Mouse (Mus musculus): Measurements from ENCODE around the gene Rbfox3.
"Not testable (repeated sequence)": the region's sequence is repeated elsewhere in the genome, so short reads cannot be mapped to it uniquely, and the experiment has no call there.

The Rbfox3 gene

DNA sequence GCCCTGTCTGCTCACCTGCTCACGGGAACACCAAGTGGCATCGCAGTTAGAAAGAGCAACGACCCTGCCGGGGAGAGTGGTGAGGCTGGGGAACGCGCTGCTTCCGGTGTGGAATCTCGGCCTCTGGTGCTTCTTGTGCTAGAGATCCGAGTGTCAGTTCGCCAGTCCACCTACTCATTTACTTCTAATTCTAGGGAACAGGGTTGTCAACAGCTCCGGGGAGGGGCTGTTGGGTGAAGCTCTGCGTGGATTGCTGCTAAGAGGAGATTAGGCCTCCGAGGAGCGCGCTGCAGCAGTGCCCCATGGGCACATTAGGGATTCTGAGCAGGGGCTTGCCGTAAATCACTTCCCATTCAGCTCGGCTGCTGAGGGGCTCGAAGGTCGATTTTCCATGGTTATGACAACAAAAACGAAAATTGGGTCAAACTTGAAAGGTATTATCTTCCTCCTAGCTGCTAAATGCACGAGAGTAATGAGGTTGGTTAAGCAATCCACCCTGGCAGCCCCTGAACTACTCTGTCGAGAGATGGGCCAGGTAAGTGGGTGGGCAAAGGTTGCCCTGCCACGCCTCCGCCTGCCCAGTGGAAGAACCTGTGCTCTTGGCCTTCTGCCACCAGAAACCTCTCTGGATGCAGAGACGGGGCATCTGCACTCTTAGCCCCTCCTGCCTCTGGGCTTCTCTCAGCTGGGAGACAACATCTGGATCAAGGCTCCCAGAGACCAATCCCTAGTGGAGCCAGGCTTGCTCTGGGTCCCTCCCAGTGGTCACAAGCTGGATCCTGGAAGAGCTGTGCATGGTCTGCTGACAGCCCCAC, 85.9 kb downstream of the Rbfox3 start:
- DNase-seq (ENCODE audit: low spot score in 2 of 2), result no peak

DNA sequence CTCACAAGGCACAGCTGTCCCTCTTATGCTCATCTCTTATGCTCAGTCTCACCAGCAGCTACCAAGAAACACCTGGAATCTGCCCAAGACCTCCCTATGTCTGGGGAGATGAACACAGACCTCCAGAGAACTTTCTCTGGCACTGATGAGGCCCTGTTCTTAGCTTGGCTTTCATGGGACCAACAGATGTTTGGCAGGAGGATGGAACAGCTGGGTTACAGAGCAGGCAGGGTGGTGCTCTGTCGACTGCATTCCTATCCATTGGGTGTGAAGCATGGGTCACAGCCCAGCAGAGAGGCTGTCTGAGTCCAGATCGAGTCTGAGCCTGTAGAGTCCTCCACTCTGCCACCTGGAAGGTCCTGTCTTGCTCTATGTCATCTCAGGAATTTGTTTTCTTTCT, 90.0 kb downstream of the Rbfox3 start:
- DNase-seq (ENCODE audit: low spot score in 2 of 2), result no peak

- no peak for DNase-seq (ENCODE audit: low spot score in 2 of 2)
Measured at GRCm38 (mm10) chr11:118818528-118818927, 92.9 kb downstream of the Rbfox3 start.

DNA sequence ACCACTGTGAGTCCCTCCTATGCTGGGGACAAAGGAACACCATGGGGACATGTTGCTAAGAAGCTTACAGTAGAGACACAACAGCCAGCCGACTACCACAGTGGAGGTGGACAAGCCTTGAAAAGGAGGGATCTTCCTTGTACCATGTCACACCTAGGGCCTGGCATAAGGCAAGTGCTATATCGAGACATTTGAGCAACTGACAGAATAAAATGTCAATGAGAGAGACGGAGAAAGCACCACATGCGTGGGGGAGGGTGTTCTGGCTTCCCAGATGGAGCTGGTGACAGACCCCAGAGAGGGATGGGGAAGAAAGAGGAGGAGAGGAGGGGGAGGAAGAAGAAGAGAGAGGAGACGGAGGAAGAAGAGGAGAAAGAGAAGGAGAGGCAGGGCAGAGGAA, 96.3 kb downstream of the Rbfox3 start:
- no peak for DNase-seq (ENCODE audit: low spot score in 2 of 2)

DNA sequence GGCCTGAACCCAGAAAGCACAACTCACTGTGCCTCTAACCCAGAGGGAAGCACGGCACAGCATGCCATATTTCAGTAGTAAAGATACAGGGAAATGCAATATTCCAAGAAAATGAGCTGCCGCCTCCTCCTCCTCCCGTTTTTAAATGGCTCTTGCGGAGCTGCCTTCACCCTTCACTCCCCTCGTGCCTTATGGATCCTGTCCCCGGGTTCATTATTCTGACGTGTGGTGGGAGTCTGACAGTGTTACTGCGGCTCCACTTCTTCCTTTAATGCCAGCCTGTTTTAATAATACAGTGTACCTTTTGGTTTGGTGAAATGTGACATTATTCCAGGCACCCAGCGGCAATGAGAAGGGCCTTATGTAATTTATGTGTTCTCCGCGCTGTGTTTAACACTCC, 97.5 kb downstream of the Rbfox3 start:
- no peak for DNase-seq (ENCODE audit: low spot score in 2 of 2)

GRCm38 (mm10) chr11:118811404-118811803, 100.0 kb downstream of the Rbfox3 start:
- DNase-seq (ENCODE audit: low spot score in 2 of 2), result no peak

DNA sequence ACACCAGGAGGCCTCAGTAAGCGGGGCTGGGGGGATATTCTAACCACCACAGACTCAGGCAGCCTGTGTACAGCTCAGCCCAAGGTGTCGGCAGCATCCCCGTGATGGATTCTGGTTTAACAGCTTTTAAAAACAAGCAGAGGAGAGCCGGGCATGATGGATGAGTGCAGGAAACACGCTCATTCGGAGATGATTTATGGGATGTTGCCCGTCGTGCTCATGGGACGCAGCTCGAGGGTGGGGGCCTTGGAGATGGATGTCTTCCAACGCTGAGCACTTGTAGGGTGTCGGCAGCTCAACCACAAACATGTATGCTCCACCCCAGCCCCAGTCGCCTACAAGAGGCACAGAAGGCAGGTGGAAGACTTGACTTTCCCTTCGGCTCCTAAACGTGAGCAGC, 103.9 kb downstream of the Rbfox3 start:
- DNase-seq (ENCODE audit: low spot score in 2 of 2), result no peak

DNA sequence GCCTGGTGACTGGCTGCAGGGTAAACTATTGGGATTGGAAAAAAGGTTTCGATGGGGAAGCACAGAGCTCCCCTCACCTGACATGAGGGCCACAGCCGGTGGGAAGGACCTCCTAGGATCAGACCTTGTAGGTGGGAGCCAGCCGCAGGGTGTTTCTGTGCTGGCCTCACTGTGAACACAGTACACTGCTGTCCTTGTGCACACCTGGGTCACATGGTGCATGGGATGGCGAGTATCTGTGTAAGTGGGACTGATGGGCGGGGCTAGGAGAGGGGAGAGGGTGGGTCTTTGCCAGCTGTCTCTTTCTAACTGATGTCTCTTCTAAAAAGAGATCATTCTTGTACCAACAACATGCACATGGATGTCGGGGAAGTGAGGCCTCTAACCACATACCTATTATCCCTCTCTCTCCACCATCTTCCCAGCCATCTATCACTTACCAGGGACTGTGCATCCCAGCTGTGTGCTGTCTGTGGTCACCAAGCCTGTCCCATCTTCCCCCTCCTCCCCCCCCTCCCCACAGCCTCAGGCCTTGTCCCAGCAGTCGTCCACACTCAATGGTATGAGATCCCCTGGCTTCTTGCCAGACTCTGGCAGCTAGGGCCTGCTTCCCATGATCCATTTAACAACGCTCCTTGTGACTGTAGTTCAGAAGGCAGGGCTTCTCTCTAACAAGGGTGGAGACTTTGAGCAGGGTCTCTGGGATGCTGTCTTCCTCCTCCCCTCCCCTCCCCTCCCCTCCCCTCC, 116.4 kb downstream of the Rbfox3 start:
- no peak for DNase-seq (ENCODE audit: low spot score in 2 of 2)

- no peak for DNase-seq (ENCODE audit: low spot score in 2 of 2)
Measured at GRCm38 (mm10) chr11:118793639-118794021, 117.8 kb downstream of the Rbfox3 start.

DNA sequence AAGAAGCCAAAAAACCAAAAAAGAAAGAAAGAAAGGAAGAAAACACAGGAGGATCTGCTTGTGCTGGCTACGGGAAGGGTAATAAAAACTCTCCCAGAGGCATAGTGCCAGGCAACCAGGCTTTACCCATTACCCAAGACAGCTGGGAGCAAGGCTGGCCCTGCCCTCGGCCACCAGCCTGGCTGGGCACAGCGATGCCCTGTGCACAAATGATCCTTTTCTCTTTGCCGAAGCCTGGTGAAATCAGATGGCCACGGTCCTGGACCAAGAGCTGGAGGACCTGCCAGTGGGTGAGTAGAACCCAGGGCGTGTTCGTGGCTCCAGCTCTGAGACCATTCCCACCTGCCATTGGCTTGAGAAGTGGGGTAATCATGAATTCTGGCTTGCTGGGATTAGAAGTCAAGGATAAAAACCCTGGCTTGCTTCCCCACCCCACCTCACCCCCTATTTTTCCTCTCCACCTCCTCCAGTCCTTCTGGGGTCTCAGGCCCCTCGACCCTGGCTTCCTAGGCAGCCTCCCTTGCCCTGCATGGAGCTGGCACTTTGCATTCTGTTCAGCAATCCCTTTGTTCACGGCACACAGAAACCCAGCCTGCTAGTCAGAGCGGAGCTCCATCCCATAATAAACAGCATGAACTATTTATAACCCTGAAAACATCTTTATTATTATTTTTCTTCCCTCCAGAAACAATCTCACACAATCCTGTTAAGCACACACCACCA, 118.3 kb downstream of the Rbfox3 start:
- DNase-seq (ENCODE audit: low spot score in 2 of 2), result no peak

GRCm38 (mm10) chr11:118792163-118792915, 119.1 kb downstream of the Rbfox3 start:
- no peak for DNase-seq (ENCODE audit: low spot score in 2 of 2)

DNA sequence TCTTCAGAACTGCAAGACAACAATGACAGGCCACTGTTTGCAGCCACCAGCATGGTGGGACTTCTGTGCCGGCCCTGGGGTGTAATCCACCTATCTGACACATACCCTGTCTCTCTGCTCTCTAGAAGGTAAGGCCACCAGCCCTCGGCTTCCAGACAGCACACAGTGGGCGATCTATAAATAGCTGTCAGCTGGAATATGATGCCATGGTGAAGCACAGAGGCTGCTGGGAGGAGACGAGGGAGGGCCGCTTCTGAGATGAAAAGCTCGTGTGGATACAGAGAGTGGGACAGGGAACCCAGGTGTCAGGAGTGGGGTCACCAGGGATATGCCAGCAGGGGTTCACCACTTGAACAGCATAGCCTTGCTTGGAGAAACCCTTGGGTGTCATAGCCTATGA, 120.0 kb downstream of the Rbfox3 start:
- DNase-seq (ENCODE audit: low spot score in 2 of 2), result no peak

GRCm38 (mm10) chr11:118788091-118788490, 123.3 kb downstream of the Rbfox3 start:
- no peak for DNase-seq (ENCODE audit: low spot score in 2 of 2)

- no peak for DNase-seq (ENCODE audit: low spot score in 2 of 2)
Measured at GRCm38 (mm10) chr11:118782677-118783076, 128.7 kb downstream of the Rbfox3 start.

DNA sequence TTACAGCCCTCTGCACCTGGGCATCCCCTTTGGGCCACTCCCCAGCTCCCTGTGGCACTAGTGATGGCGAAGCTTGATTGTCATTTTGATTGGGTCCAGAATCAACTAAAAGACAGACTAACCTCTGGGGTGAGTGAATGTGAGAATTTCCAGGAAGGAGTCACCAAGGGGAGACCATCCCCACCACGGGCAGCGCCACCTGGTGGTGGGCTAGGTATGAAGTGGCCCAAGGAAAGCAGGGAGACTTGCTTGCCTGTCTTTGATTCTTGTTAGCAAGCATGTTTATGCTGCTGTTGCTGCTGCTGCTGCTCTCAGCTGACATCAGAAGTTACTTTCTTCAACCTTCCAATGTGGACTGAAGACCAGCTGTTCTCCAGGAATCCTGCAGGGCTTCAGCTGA, 135.6 kb downstream of the Rbfox3 start:
- DNase-seq (ENCODE audit: low spot score in 2 of 2), result peak; percentile 7 to 45

DNA sequence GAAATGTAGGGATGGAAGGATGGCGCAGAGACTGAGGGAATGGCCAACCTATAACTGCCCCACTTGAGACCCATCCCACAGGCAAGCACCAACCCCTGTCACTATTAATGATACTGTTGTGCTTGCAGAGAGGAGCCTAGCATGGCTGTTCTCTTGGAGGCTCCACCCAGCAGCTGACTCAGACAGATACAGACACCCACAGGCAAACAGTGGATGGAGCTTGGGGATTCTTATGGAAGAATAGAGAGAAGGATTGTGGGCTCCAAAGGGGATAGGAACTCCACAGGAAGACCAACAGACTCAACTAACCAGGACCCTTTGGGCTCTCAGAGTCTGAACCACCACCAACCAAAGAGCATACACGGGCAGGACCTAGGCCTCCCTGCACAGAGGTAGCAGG, 136.6 kb downstream of the Rbfox3 start:
- DNase-seq (ENCODE audit: low spot score in 2 of 2), result not testable (repeated sequence)

GRCm38 (mm10) chr11:118773076-118773583, 138.3 kb downstream of the Rbfox3 start:
- no peak for DNase-seq (ENCODE audit: low spot score in 2 of 2)

GRCm38 (mm10) chr11:118771358-118771757, 140.0 kb downstream of the Rbfox3 start:
- DNase-seq (ENCODE audit: low spot score in 2 of 2), result no peak

DNA sequence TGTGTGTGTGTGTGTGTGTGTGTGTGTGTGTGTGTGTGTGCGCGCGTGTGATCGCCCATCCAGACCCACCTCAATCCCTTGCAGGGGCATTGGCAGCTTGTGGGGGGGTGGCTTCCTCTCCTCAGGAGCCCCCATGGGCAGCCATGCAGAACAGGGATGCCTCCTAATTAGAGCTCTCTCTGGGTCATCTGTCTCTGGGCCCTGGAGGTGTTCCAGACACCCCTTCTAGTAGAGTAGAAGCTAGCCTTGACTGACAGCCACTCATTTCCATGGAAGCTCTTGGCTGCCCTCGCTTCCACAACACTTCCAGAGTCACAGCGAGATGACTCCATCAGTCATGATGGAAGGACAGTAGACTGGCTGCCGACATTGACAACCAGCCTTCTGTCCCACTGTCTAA, 140.6 kb downstream of the Rbfox3 start:
- no peak for DNase-seq (ENCODE audit: low spot score in 2 of 2)

DNA sequence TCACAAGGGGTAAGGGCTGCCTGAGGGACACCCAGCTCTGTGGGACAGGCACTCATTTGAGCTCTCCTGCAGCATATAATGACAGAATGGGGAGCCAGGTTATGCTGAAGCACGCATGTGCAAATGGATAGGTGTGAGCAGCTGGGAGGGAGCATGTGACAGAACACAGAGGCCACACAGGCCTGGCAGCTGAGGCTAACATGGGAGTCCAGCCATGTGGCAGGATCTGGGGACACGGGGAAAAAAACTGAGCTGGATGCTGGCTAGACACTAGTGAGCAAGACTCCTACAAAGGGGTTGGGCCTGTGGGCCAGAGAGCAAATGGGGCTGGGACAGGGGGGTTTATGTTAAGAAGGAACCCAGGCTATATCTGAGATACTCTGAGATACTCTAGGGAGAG, 141.9 kb downstream of the Rbfox3 start:
- no peak for DNase-seq (ENCODE audit: low spot score in 2 of 2)

DNA sequence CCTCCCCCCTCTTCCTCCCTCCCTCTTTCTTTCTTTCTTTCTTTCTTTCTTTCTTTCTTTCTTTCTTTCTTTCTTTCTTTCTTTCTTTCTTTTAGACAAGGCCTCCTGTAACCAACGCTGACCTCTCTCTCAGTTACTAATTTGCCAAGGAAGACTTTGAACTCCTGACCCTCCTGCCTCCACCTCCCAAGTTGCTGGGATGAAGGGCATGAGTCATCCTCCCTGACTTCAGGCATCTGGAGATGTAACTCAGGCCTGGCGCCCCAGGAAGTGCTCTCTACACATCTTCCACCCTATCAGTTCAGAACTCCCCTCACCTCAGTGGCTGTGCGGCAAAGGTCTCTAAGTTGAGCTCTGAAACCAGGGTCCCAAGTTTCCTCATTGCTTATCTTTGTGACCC, 143.0 kb downstream of the Rbfox3 start:
- no peak for DNase-seq (ENCODE audit: low spot score in 2 of 2)

- no peak for DNase-seq (ENCODE audit: low spot score in 2 of 2)
Measured at GRCm38 (mm10) chr11:118767411-118767810, 144.0 kb downstream of the Rbfox3 start.

All from spleen, postnatal 10 days (tissue).